Mouse (Mus musculus) CD8-positive naive resting alpha-beta T cell, adult 2 months (primary cell): ENCODE data around the gene Efcab8.
"Not testable (repeated sequence)": the region's sequence is repeated elsewhere in the genome, so short reads cannot be mapped to it uniquely, and the experiment has no call there.

ENCODE experiments used
- DNase-seq, 2 experiments: peaks; one replicate each; pipeline ENCODE4 v3.0.0; 2022; ENCODE audit warnings: low read depth in 2 of 2, low spot score in 2 of 2

The Efcab8 gene

GRCm38 (mm10) chr2:153824593-153824992 is 44.9 kb downstream of the Efcab8 start:
- no peak for DNase-seq

GRCm38 (mm10) chr2:153825900-153826299 is 46.2 kb downstream of the Efcab8 start:
- DNase-seq, result not testable (repeated sequence)

- no peak for DNase-seq
Observed at GRCm38 (mm10) chr2:153827171-153827830, 47.6 kb downstream of the Efcab8 start.

GRCm38 (mm10) chr2:153828704-153829103 is 49.0 kb downstream of the Efcab8 start:
- no peak for DNase-seq

GRCm38 (mm10) chr2:153833291-153833690 is 53.6 kb downstream of the Efcab8 start:
- DNase-seq, result no peak

GRCm38 (mm10) chr2:153842854-153843253 is 63.1 kb downstream of the Efcab8 start:
- DNase-seq, result no peak

GRCm38 (mm10) chr2:153848389-153848788 is 68.7 kb downstream of the Efcab8 start:
- DNase-seq, result no peak

GRCm38 (mm10) chr2:153850351-153851029 is 70.8 kb downstream of the Efcab8 start:
- no peak for DNase-seq

GRCm38 (mm10) chr2:153851030-153851360 is 71.3 kb downstream of the Efcab8 start:
- DNase-seq, result peak in 1 of 2 experiments; percentile 14

GRCm38 (mm10) chr2:153853544-153853943 is 73.8 kb downstream of the Efcab8 start:
- DNase-seq, result no peak

- DNase-seq, result no peak
Observed at GRCm38 (mm10) chr2:153859581-153859980, 79.8 kb downstream of the Efcab8 start.

GRCm38 (mm10) chr2:153860315-153860714 is 80.6 kb downstream of the Efcab8 start:
- no peak for DNase-seq

GRCm38 (mm10) chr2:153860715-153861114 is 81.0 kb downstream of the Efcab8 start:
- no peak for DNase-seq

- DNase-seq, result no peak
Observed at GRCm38 (mm10) chr2:153861960-153862359, 82.2 kb downstream of the Efcab8 start.

- DNase-seq, result no peak
Observed at GRCm38 (mm10) chr2:153870984-153871383, 91.3 kb downstream of the Efcab8 start, which contains the start of gene Sun5. Gene Sun5 (minus strand): TSS chr2:153871084.

GRCm38 (mm10) chr2:153874745-153875144 is 95.0 kb downstream of the Efcab8 start, which contains the start of gene Bpifb2:
Gene Bpifb2 (plus strand): TSS chr2:153875045.
- DNase-seq, result no peak
